Mouse (Mus musculus): ENCODE results near the gene Hspb1. TPM values are rescaled to one million over a fixed set of nuclear protein-coding genes. Genes with fewer than 3 reads are reported as not detected.

Gene Hspb1
- polyA plus RNA-seq, 1 experiment from 2014 or later, result 7.8 TPM

GRCm38 (mm10) chr5:135935641-135936190 is 48.0 kb downstream of the Hspb1 start:
- DNase-seq (ENCODE audit: low spot score), result no peak
- 86% methylated on average over 6 of the region's 6 CpGs for WGBS
- peaks cover 19% of the 10 kb centered on the region for H3K36me3 ChIP-seq
- H3K9me3 ChIP-seq (replicated peaks), result no peaks in the 10 kb centered on the region
- H3K4me3 ChIP-seq, result no peak overlapping the region
- H3K27ac ChIP-seq (replicated peaks), result peak overlapping the region; percentile 97
- H3K4me1 ChIP-seq, result peaks cover 29% of the 10 kb centered on the region
- no peaks in the 10 kb centered on the region for H3K27me3 ChIP-seq (ENCODE audit: low read depth, poor library complexity, severe bottlenecking)

Other genes with a start within 250 kb of the Hspb1 start
- gene Por, start 217.9 kb upstream of the Hspb1 start, polyA plus RNA-seq (2016; fragmentation: Nextera tagmentation; extraction: Ambion mirVana), result 114 and 145 TPM in 2 replicates
- gene Tmem120a, start 143.5 kb upstream of the Hspb1 start, polyA plus RNA-seq (2016; fragmentation: Nextera tagmentation; extraction: Ambion mirVana), result 64.1 and 65.9 TPM in 2 replicates
- gene Styxl1, start 109.5 kb upstream of the Hspb1 start, polyA plus RNA-seq (2016; fragmentation: Nextera tagmentation; extraction: Ambion mirVana), result 0.41 TPM in 1 of 2 replicates, not detected in the other
- 616 and 619 TPM in 2 replicates for gene Mdh2, start 109.4 kb upstream of the Hspb1 start, polyA plus RNA-seq (2016; fragmentation: Nextera tagmentation; extraction: Ambion mirVana)
- 14.0 and 26.1 TPM in 2 replicates for gene Srrm3, start 81.0 kb upstream of the Hspb1 start, polyA plus RNA-seq (2016; fragmentation: Nextera tagmentation; extraction: Ambion mirVana)
- gene Ywhag, start 46.7 kb downstream of the Hspb1 start, polyA plus RNA-seq (2016; fragmentation: Nextera tagmentation; extraction: Ambion mirVana), result 270 and 311 TPM in 2 replicates
- 1.7 TPM in 2 replicates for gene Ssc4d, start 86.6 kb downstream of the Hspb1 start, polyA plus RNA-seq (2016; fragmentation: Nextera tagmentation; extraction: Ambion mirVana)
- 0.10 TPM in 1 of 2 replicates, not detected in the other for gene Zp3, start 92.2 kb downstream of the Hspb1 start, polyA plus RNA-seq (2016; fragmentation: Nextera tagmentation; extraction: Ambion mirVana)
- gene Dtx2, start 106.9 kb downstream of the Hspb1 start, polyA plus RNA-seq (2016; fragmentation: Nextera tagmentation; extraction: Ambion mirVana), result 36.3 and 39.6 TPM in 2 replicates
- 0.10 TPM in 1 of 2 replicates, not detected in the other for gene Upk3b, start 150.6 kb downstream of the Hspb1 start, polyA plus RNA-seq (2016; fragmentation: Nextera tagmentation; extraction: Ambion mirVana)
- gene Upk3bl, start 166.6 kb downstream of the Hspb1 start, polyA plus RNA-seq (2016; fragmentation: Nextera tagmentation; extraction: Ambion mirVana), result 0.50 and 0.72 TPM in 2 replicates
- gene Rasa4, start 196.0 kb downstream of the Hspb1 start, polyA plus RNA-seq (2016; fragmentation: Nextera tagmentation; extraction: Ambion mirVana), result 3.6 and 6.3 TPM in 2 replicates
- gene Polr2j, start 228.7 kb downstream of the Hspb1 start, polyA plus RNA-seq (2016; fragmentation: Nextera tagmentation; extraction: Ambion mirVana), result 286 and 311 TPM in 2 replicates
- gene Lrwd1, start 248.2 kb downstream of the Hspb1 start, polyA plus RNA-seq (2016; fragmentation: Nextera tagmentation; extraction: Ambion mirVana), result 56.9 and 59.0 TPM in 2 replicates
- 27.1 and 27.5 TPM in 2 replicates for gene Alkbh4, start 248.2 kb downstream of the Hspb1 start, polyA plus RNA-seq (2016; fragmentation: Nextera tagmentation; extraction: Ambion mirVana)